Mouse (Mus musculus): ENCODE results near the gene Arhgap15. TPM values are rescaled to one million over a fixed set of nuclear protein-coding genes. Genes with fewer than 3 reads are reported as not detected.

Arhgap15 gene
- total and polyA plus RNA-seq, 3 experiments: 16.6 to 40.3 (median 19.8) TPM

- Histone ChIP-seq H3K9ac (ENCODE audit: insufficient read depth, low read depth) (no peak overlapping the region), H3K9me3 (replicated peaks; ENCODE audit: low read length) (no peaks in the 10 kb centered on the region), H3K4me3 (replicated peaks in 1 of 3; ENCODE audit: low read depth in 2 of 3, low read length in 2 of 3, poor library complexity in 1 of 3) (no peak overlapping the region), H3K4me2 (ENCODE audit: insufficient read depth, low read depth, poor library complexity, severe bottlenecking) (no peak overlapping the region), H3K4me1 (ENCODE audit: control insufficient read depth in 1 of 2, insufficient read depth in 2 of 2) (no peaks in the 10 kb centered on the region), H3K27me3 (replicated peaks) (no peaks in the 10 kb centered on the region), H3K27ac (ENCODE audit: insufficient read depth, low read depth) (no peak overlapping the region), H3K36me3 (replicated peaks in 1 of 2; ENCODE audit: control insufficient read depth in 1 of 2, insufficient read depth in 1 of 2, low read length in 1 of 2) (peaks cover 0 to 5% of the 10 kb centered on the region in 2 experiments), H3K79me2 (replicated peaks; ENCODE audit: control insufficient read depth, extremely low read depth, insufficient read depth, poor library complexity, severe bottlenecking) (no peaks in the 10 kb centered on the region)
- dilution Hi-C loops (cut with MboI; ENCODE audit: extremely low pct_ligation_motif_present, extremely low pct_unique_long_range_greater_than_20kb, low sequenced_read_pairs): no loop called here
- in situ Hi-C loops (cut with MboI; ENCODE audit: low pct_ligation_motif_present, low pct_unique_long_range_greater_than_20kb, low sequenced_read_pairs): no loop called here
- TF ChIP-seq ZMIZ1 (IDR thresholded peaks at IDR 0.05; ENCODE audit: low read depth, low read length) (no peak), EP300 (IDR thresholded peaks at IDR 0.05; ENCODE audit: low read length) (no peak), CTCF (conservative IDR thresholded peaks at IDR 0.05 in 1 of 2, IDR thresholded peaks at IDR 0.05 in 1 of 2; ENCODE audit: low read depth in 2 of 2, low read length in 2 of 2) (no peak), HCFC1 (IDR thresholded peaks at IDR 0.05; ENCODE audit: low read depth, low read length) (no peak), USF1 (IDR thresholded peaks at IDR 0.05; ENCODE audit: low read depth, low read length) (no peak), TBP (conservative IDR thresholded peaks at IDR 0.05; ENCODE audit: low read depth, low read length) (no peak), POLR2A (IDR thresholded peaks at IDR 0.05; ENCODE audit: low read depth, low read length) (no peak), ELF1 (IDR thresholded peaks at IDR 0.05; ENCODE audit: low read depth, low read length) (no peak), MXI1 (IDR thresholded peaks at IDR 0.05; ENCODE audit: low read depth, low read length) (no peak), BHLHE40 (IDR thresholded peaks at IDR 0.05; ENCODE audit: low read depth, low read length) (no peak), SMC3 (IDR thresholded peaks at IDR 0.05; ENCODE audit: low read depth, low read length) (no peak), CHD2 (IDR thresholded peaks at IDR 0.05; ENCODE audit: low read length) (no peak), NELFE (IDR thresholded peaks at IDR 0.05; ENCODE audit: low read depth, low read length) (no peak), PAX5 (IDR thresholded peaks at IDR 0.05; ENCODE audit: low read length) (no peak), SIN3A (IDR thresholded peaks at IDR 0.05; ENCODE audit: low read length) (no peak), KAT2A (IDR thresholded peaks at IDR 0.05; ENCODE audit: insufficient replicate concordance, low read length) (no peak), JUN (IDR thresholded peaks at IDR 0.05; ENCODE audit: insufficient read depth, low read depth, low read length) (no peak), MAX (IDR thresholded peaks at IDR 0.05; ENCODE audit: low read length) (no peak), ETS1 (conservative IDR thresholded peaks at IDR 0.05; ENCODE audit: low read depth, low read length) (no peak), POLR2AphosphoS2 (IDR thresholded peaks at IDR 0.05; ENCODE audit: low read depth, low read length) (no peak)
- DNase-seq (ENCODE audit: extremely low read depth): no peak
These were observed 356.6 kb downstream of the Arhgap15 start for GRCm38 (mm10) chr2:44105198-44105555.

- TF ChIP-seq BHLHE40 (IDR thresholded peaks at IDR 0.05; ENCODE audit: low read depth, low read length): no peak
- no peak for TF ChIP-seq RCOR1 (conservative IDR thresholded peaks at IDR 0.05; ENCODE audit: low read depth, low read length)
- no peak for TF ChIP-seq PAX5 (IDR thresholded peaks at IDR 0.05; ENCODE audit: low read length)
- TF ChIP-seq SMC3 (IDR thresholded peaks at IDR 0.05; ENCODE audit: low read depth, low read length): no peak
- TF ChIP-seq RAD21 (IDR thresholded peaks at IDR 0.05; ENCODE audit: low read depth, low read length): no peak
- no peak for TF ChIP-seq POLR2A (IDR thresholded peaks at IDR 0.05; ENCODE audit: low read depth, low read length)
- no peak for TF ChIP-seq KAT2A (IDR thresholded peaks at IDR 0.05; ENCODE audit: insufficient replicate concordance, low read length)
- no peak for TF ChIP-seq E2F4 (IDR thresholded peaks at IDR 0.05; ENCODE audit: insufficient replicate concordance, low read depth, low read length)
- no peak for TF ChIP-seq NELFE (IDR thresholded peaks at IDR 0.05; ENCODE audit: low read depth, low read length)
- TF ChIP-seq ZKSCAN1 (IDR thresholded peaks at IDR 0.05; ENCODE audit: borderline replicate concordance, low read depth, low read length): no peak
- no peak for TF ChIP-seq MYC (IDR thresholded peaks at IDR 0.05; ENCODE audit: low read depth, low read length)
- dilution Hi-C loops (cut with MboI; ENCODE audit: extremely low pct_ligation_motif_present, extremely low pct_unique_long_range_greater_than_20kb, low sequenced_read_pairs): no loop called here
- Histone ChIP-seq H3K36me3 (replicated peaks in 1 of 2; ENCODE audit: control insufficient read depth in 1 of 2, insufficient read depth in 1 of 2, low read length in 1 of 2) (peaks cover 0 to 5% of the 10 kb centered on the region in 2 experiments), H3K4me2 (ENCODE audit: insufficient read depth, low read depth, poor library complexity, severe bottlenecking) (no peak overlapping the region), H3K4me3 (replicated peaks in 1 of 3; ENCODE audit: low read depth in 2 of 3, low read length in 2 of 3, poor library complexity in 1 of 3) (no peak overlapping the region), H3K79me2 (replicated peaks; ENCODE audit: control insufficient read depth, extremely low read depth, insufficient read depth, poor library complexity, severe bottlenecking) (no peaks in the 10 kb centered on the region), H3K9ac (ENCODE audit: insufficient read depth, low read depth) (no peak overlapping the region), H3K27ac (ENCODE audit: insufficient read depth, low read depth) (no peak overlapping the region), H3K4me1 (ENCODE audit: control insufficient read depth in 1 of 2, insufficient read depth in 2 of 2) (no peaks in the 10 kb centered on the region), H3K27me3 (replicated peaks) (no peaks in the 10 kb centered on the region), H3K9me3 (replicated peaks; ENCODE audit: low read length) (no peaks in the 10 kb centered on the region)
- DNase-seq (ENCODE audit: extremely low read depth): no peak
- in situ Hi-C loops (cut with MboI; ENCODE audit: low pct_ligation_motif_present, low pct_unique_long_range_greater_than_20kb, low sequenced_read_pairs): no loop called here
These were observed 357.7 kb downstream of the Arhgap15 start for GRCm38 (mm10) chr2:44106359-44106758.

Measured in CH12.LX (cell line).